Mouse (Mus musculus) lung, embryonic 15.5 days (tissue): ENCODE results near the gene Trim47. TPM values are rescaled to one million over a fixed set of nuclear protein-coding genes. Genes with fewer than 3 reads are reported as not detected.

Source experiments
- ATAC-seq: fragments of 200-750 bp; cut with Nextera tagmentation; 2 replicates; pipeline ENCODE4 v1.8.0; 2017; ENCODE audit warnings: moderate number of reproducible peaks, borderline replicate concordance; ENCODE audit not compliant: low FRiP score, low TSS enrichment; ENCODE audit errors: extremely low read depth
- H3K27ac ChIP-seq: fragments of 300-500 bp; sonication (generic); 2 replicates; pipeline ENCODE4 v1.5.1; 2015; ENCODE audit warnings: moderate library complexity, mild to moderate bottlenecking, inconsistent platforms
- H3K27me3 ChIP-seq: fragments of 300-500 bp; sonication (generic); 2 replicates; pipeline ENCODE4 v1.6.1; 2015; ENCODE audit warnings: inconsistent platforms
- H3K36me3 ChIP-seq: fragments of 300-500 bp; sonication (generic); 2 replicates; pipeline ENCODE4 v1.6.1; 2015; ENCODE audit warnings: inconsistent platforms
- H3K4me1 ChIP-seq: fragments of 300-500 bp; sonication (generic); 2 replicates; pipeline ENCODE4 v1.6.1; 2015; ENCODE audit warnings: inconsistent platforms
- H3K4me2 ChIP-seq: fragments of 300-500 bp; sonication (generic); 2 replicates; pipeline ENCODE4 v1.6.1; 2015; ENCODE audit warnings: inconsistent platforms, mild to moderate bottlenecking, moderate library complexity
- H3K4me3 ChIP-seq: fragments of 300-500 bp; sonication (generic); 2 replicates; pipeline ENCODE4 v1.5.1; 2015; ENCODE audit warnings: mild to moderate bottlenecking, inconsistent platforms
- H3K9ac ChIP-seq: fragments of 300-500 bp; sonication (generic); 2 replicates; pipeline ENCODE4 v1.6.1; 2015; ENCODE audit warnings: inconsistent platforms
- H3K9me3 ChIP-seq: fragments of 300-500 bp; sonication (generic); 2 replicates; pipeline ENCODE4 v1.6.1; 2016; ENCODE audit warnings: inconsistent platforms
- WGBS: fragments of 180-500 bp; shearing (Covaris S2); methylation state at CpG from one replicate; pipeline ENCODE4 v1.1.7; 2015; 5-methylcytosine and 5-hydroxymethylcytosine counted together
- polyA plus RNA-seq: library from polyadenylated mRNA; unstranded; fragments of >200 nt; fragmentation: Nextera tagmentation; extraction: Ambion mirVana; gene quantifications from 2 replicates; pipeline ENCODE4 v1.2.1, GENCODE M21; 2015

The Trim47 gene
- polyA plus RNA-seq, 1 experiment from 2014 or later: 25.9 TPM

GRCm38 (mm10) chr11:116104006-116104646 lies 22.9 kb downstream of the Trim47 start:
- Histone ChIP-seq H3K4me2 (peak overlapping the region; percentile 17), H3K9ac (no peak overlapping the region)

GRCm38 (mm10) chr11:116103572-116103971 lies 23.4 kb downstream of the Trim47 start:
- Histone ChIP-seq H3K9me3 (no peaks in the 10 kb centered on the region), H3K4me1 (peaks cover 84% of the 10 kb centered on the region), H3K4me3 (no peak overlapping the region), H3K27ac (peak overlapping the region; percentile 91), H3K4me2 (peak overlapping the region; percentile 17), H3K9ac (no peak overlapping the region), H3K36me3 (no peaks in the 10 kb centered on the region), H3K27me3 (peaks cover 23% of the 10 kb centered on the region)
- ATAC-seq: no peak
- 56% methylated on average over 11 of the region's 12 CpGs for WGBS

More at GRCm38 (mm10) chr11:116104006-116104646, 22.9 kb downstream of the Trim47 start:
- peaks cover 29% of the 10 kb centered on the region for H3K27me3 ChIP-seq
- no peaks in the 10 kb centered on the region for H3K36me3 ChIP-seq
- peak; percentile 70 for ATAC-seq
- no peak overlapping the region for H3K4me3 ChIP-seq
- peak overlapping the region; percentile 91 for H3K27ac ChIP-seq
- 33% methylated on average over 14 of the region's 14 CpGs for WGBS
- no peaks in the 10 kb centered on the region for H3K9me3 ChIP-seq
- H3K4me1 ChIP-seq: peaks cover 85% of the 10 kb centered on the region

- Histone ChIP-seq H3K9me3 (no peaks in the 10 kb centered on the region), H3K27me3 (peaks cover 12% of the 10 kb centered on the region), H3K4me1 (peaks cover 73% of the 10 kb centered on the region), H3K27ac (peak overlapping the region; percentile 91), H3K36me3 (no peaks in the 10 kb centered on the region), H3K4me2 (0 out of 2 replicates have a peak overlapping the region, but pooled peaks have one; percentile 6), H3K9ac (peak overlapping the region; percentile 8; the same call in 1 of the 2 replicates), H3K4me3 (no peak overlapping the region)
- no peak for ATAC-seq
- WGBS: 38% methylated on average over 3 of the region's 4 CpGs
Observed at GRCm38 (mm10) chr11:116102472-116102871, 24.5 kb downstream of the Trim47 start.

GRCm38 (mm10) chr11:116101931-116102381 lies 25.1 kb downstream of the Trim47 start:
- Histone ChIP-seq H3K9me3 (no peaks in the 10 kb centered on the region), H3K27ac (peak overlapping the region; percentile 91), H3K36me3 (no peaks in the 10 kb centered on the region), H3K9ac (peak overlapping the region; percentile 8; the same call in 1 of the 2 replicates), H3K4me1 (peaks cover 68% of the 10 kb centered on the region), H3K4me2 (0 out of 2 replicates have a peak overlapping the region, but pooled peaks have one; percentile 6), H3K4me3 (no peak overlapping the region), H3K27me3 (peaks cover 7% of the 10 kb centered on the region)
- peak; percentile 67 for ATAC-seq
- WGBS: 27% methylated on average over 11 of the region's 11 CpGs

- H3K4me1 ChIP-seq: peaks cover 57% of the 10 kb centered on the region
- H3K9me3 ChIP-seq: no peaks in the 10 kb centered on the region
- peak overlapping the region; percentile 91 for H3K27ac ChIP-seq
- WGBS: 82% methylated on average over 7 of the region's 7 CpGs
- H3K9ac ChIP-seq: no peak overlapping the region
- no peak overlapping the region for H3K4me3 ChIP-seq
- H3K4me2 ChIP-seq: no peak overlapping the region
- no peaks in the 10 kb centered on the region for H3K36me3 ChIP-seq
- H3K27me3 ChIP-seq: no peaks in the 10 kb centered on the region; the same call in 1 of the 2 replicates
- no peak for ATAC-seq
Observed at GRCm38 (mm10) chr11:116100839-116101238, 26.2 kb downstream of the Trim47 start.

GRCm38 (mm10) chr11:116100385-116100784 lies 26.6 kb downstream of the Trim47 start:
- H3K36me3 ChIP-seq: no peaks in the 10 kb centered on the region
- H3K9ac ChIP-seq: no peak overlapping the region
- H3K4me1 ChIP-seq: peaks cover 55% of the 10 kb centered on the region
- WGBS: 60% methylated on average over 6 of the region's 6 CpGs
- H3K9me3 ChIP-seq: no peaks in the 10 kb centered on the region
- ATAC-seq: no peak
- H3K4me2 ChIP-seq: no peak overlapping the region
- H3K27me3 ChIP-seq: no peaks in the 10 kb centered on the region; the same call in 1 of the 2 replicates
- peak overlapping the region; percentile 91 for H3K27ac ChIP-seq
- no peak overlapping the region for H3K4me3 ChIP-seq

GRCm38 (mm10) chr11:116099462-116099861 lies 27.5 kb downstream of the Trim47 start:
- Histone ChIP-seq H3K27ac (no peak overlapping the region), H3K9ac (no peak overlapping the region), H3K4me1 (peaks cover 49% of the 10 kb centered on the region), H3K27me3 (no peaks in the 10 kb centered on the region), H3K4me2 (no peak overlapping the region), H3K36me3 (no peaks in the 10 kb centered on the region), H3K4me3 (no peak overlapping the region), H3K9me3 (no peaks in the 10 kb centered on the region)
- 82% methylated on average over 6 of the region's 6 CpGs for WGBS
- ATAC-seq: no peak

GRCm38 (mm10) chr11:116098711-116099460 lies 28.1 kb downstream of the Trim47 start:
- H3K9ac ChIP-seq: no peak overlapping the region
- H3K4me2 ChIP-seq: no peak overlapping the region
- H3K27ac ChIP-seq: peak overlapping the region; percentile 14; the same call in 1 of the 2 replicates
- no peaks in the 10 kb centered on the region for H3K36me3 ChIP-seq
- H3K4me3 ChIP-seq: no peak overlapping the region
- no peaks in the 10 kb centered on the region for H3K9me3 ChIP-seq
- no peaks in the 10 kb centered on the region for H3K27me3 ChIP-seq
- no peak for ATAC-seq
- peaks cover 47% of the 10 kb centered on the region for H3K4me1 ChIP-seq
- WGBS: 60% methylated on average over 14 of the region's 14 CpGs

- H3K27ac ChIP-seq: no peak overlapping the region
- H3K27me3 ChIP-seq: no peaks in the 10 kb centered on the region
- WGBS: 82% methylated on average over 5 of the region's 5 CpGs
Observed at GRCm38 (mm10) chr11:116096213-116097108, 30.5 kb downstream of the Trim47 start.

GRCm38 (mm10) chr11:116095573-116095972 lies 31.4 kb downstream of the Trim47 start:
- Histone ChIP-seq H3K36me3 (no peaks in the 10 kb centered on the region), H3K9me3 (no peaks in the 10 kb centered on the region), H3K4me3 (no peak overlapping the region), H3K27me3 (no peaks in the 10 kb centered on the region), H3K27ac (no peak overlapping the region), H3K4me1 (peaks cover 21% of the 10 kb centered on the region), H3K4me2 (no peak overlapping the region), H3K9ac (no peak overlapping the region)
- 43% methylated on average over 3 of the region's 3 CpGs for WGBS
- ATAC-seq: no peak

More at GRCm38 (mm10) chr11:116096213-116097108, 30.5 kb downstream of the Trim47 start:
- H3K4me3 ChIP-seq: no peak overlapping the region
- no peak overlapping the region for H3K4me2 ChIP-seq
- no peak overlapping the region for H3K9ac ChIP-seq
- H3K9me3 ChIP-seq: no peaks in the 10 kb centered on the region
- H3K4me1 ChIP-seq: peaks cover 29% of the 10 kb centered on the region
- no peak for ATAC-seq
- H3K36me3 ChIP-seq: no peaks in the 10 kb centered on the region
